Mouse (Mus musculus) intestine, postnatal 0 days (tissue): ENCODE data around the gene Tia1. TPM values are rescaled to one million over a fixed set of nuclear protein-coding genes. Genes with fewer than 3 reads are reported as not detected.

Experiments used
- ATAC-seq: fragments of 200-750 bp; cut with Nextera tagmentation; 2 replicates; pipeline ENCODE4 v1.8.0; 2017; ENCODE audit warnings: mild to moderate bottlenecking, moderate TSS enrichment, moderate library complexity
- H3K27ac ChIP-seq: fragments of 300-500 bp; sonication (generic); 2 replicates; pipeline ENCODE4 v1.5.1; 2014; ENCODE audit warnings: mild to moderate bottlenecking, low read depth, low read length, moderate library complexity
- H3K27me3 ChIP-seq: fragments of 300-500 bp; sonication (generic); replicated peaks from 2 replicates; pipeline ENCODE4 v1.6.1; 2014; ENCODE audit warnings: low read length, mixed read lengths; ENCODE audit not compliant: control insufficient read depth, insufficient read depth
- H3K36me3 ChIP-seq: fragments of 300-500 bp; sonication (generic); 2 replicates; pipeline ENCODE4 v1.6.1; 2014; ENCODE audit warnings: mild to moderate bottlenecking, moderate library complexity; ENCODE audit not compliant: control insufficient read depth, insufficient read depth
- H3K4me1 ChIP-seq: fragments of 300-500 bp; sonication (generic); replicated peaks from 2 replicates; pipeline ENCODE4 v1.6.1; 2014; ENCODE audit warnings: antibody characterized with exemption, low read length, mixed read lengths; ENCODE audit not compliant: control insufficient read depth, insufficient read depth
- H3K4me2 ChIP-seq: fragments of 300-500 bp; sonication (generic); replicated peaks from 2 replicates; pipeline ENCODE4 v1.6.1; 2014; ENCODE audit warnings: low read depth, mild to moderate bottlenecking, moderate library complexity
- H3K4me3 ChIP-seq: fragments of 300-500 bp; sonication (generic); 2 replicates; pipeline ENCODE4 v1.5.1; 2014; ENCODE audit warnings: low read depth, low read length
- H3K9ac ChIP-seq: fragments of 300-500 bp; sonication (generic); 2 replicates; pipeline ENCODE4 v1.6.1; 2014; ENCODE audit warnings: mild to moderate bottlenecking, low read depth, low read length
- H3K9me3 ChIP-seq: fragments of 300-500 bp; sonication (generic); 2 replicates; pipeline ENCODE4 v1.6.1; 2016; ENCODE audit warnings: mixed run types; ENCODE audit not compliant: control insufficient read depth
- CTCF ChIP-seq: sonication (generic); IDR thresholded peaks from 2 replicates; pipeline ENCODE4 v1.5.1; 2016; ENCODE audit warnings: low read depth, mild to moderate bottlenecking, control low read depth, antibody characterized with exemption, moderate library complexity
- WGBS: fragments of 180-500 bp; shearing (Covaris S2); extraction: QIAGEN DNeasy Blood & Tissue Kit; methylation state at CpG from one replicate; pipeline ENCODE4 v1.1.7; 2014; 5-methylcytosine and 5-hydroxymethylcytosine counted together
- polyA plus RNA-seq: library from polyadenylated mRNA; unstranded; fragments of >200 nt; fragmentation: Nextera tagmentation; extraction: Ambion mirVana; gene quantifications from 2 replicates; pipeline ENCODE4 v1.2.1, GENCODE M21; 2015

The Tia1 gene
- polyA plus RNA-seq, 1 experiment from 2014 or later: 33.0 TPM

GRCm38 (mm10) chr6:86397257-86397980, 6.6 kb upstream of the Tia1 start:
- WGBS: 2% methylated on average over 14 of the region's 14 CpGs
- Histone ChIP-seq H3K27me3 (no peaks in the 10 kb centered on the region), H3K4me3 (peak overlapping the region; percentile 98), H3K27ac (peak overlapping the region; percentile 89; the same call in 1 of the 2 replicates), H3K4me2 (peak overlapping the region; percentile 79), H3K9ac (peak overlapping the region; percentile 77), H3K4me1 (0 out of 2 replicates have a peak, but pooled peaks cover 10% of the 10 kb centered on the region), H3K36me3 (peaks cover 4% of the 10 kb centered on the region; the same call in 1 of the 2 replicates), H3K9me3 (no peaks in the 10 kb centered on the region)
- TF ChIP-seq CTCF: no peak
- ATAC-seq: no peak

- TF ChIP-seq CTCF: no peak
- Histone ChIP-seq H3K27ac (no peak overlapping the region), H3K27me3 (no peaks in the 10 kb centered on the region), H3K36me3 (no peaks in the 10 kb centered on the region), H3K4me2 (no peak overlapping the region), H3K9me3 (no peaks in the 10 kb centered on the region), H3K4me1 (0 out of 2 replicates have a peak, but pooled peaks cover 10% of the 10 kb centered on the region), H3K9ac (no peak overlapping the region), H3K4me3 (no peak overlapping the region)
- 89% methylated on average over 2 of the region's 2 CpGs for WGBS
- no peak for ATAC-seq
Observed at GRCm38 (mm10) chr6:86398986-86399385, 5.0 kb upstream of the Tia1 start.

GRCm38 (mm10) chr6:86399995-86400394, 4.0 kb upstream of the Tia1 start:
- Histone ChIP-seq H3K4me1 (0 out of 2 replicates have a peak, but pooled peaks cover 10% of the 10 kb centered on the region), H3K4me3 (no peak overlapping the region), H3K36me3 (no peaks in the 10 kb centered on the region), H3K9ac (no peak overlapping the region), H3K4me2 (no peak overlapping the region), H3K27me3 (no peaks in the 10 kb centered on the region), H3K9me3 (no peaks in the 10 kb centered on the region), H3K27ac (no peak overlapping the region)
- no peak for ATAC-seq
- no peak for TF ChIP-seq CTCF
- 41% methylated on average over 2 of the region's 2 CpGs for WGBS

GRCm38 (mm10) chr6:86400972-86401371, 3.0 kb upstream of the Tia1 start:
- H3K27ac ChIP-seq: no peak overlapping the region
- H3K27me3 ChIP-seq: no peaks in the 10 kb centered on the region
- H3K4me2 ChIP-seq: peak overlapping the region; percentile 55
- peak; percentile 85 for TF ChIP-seq CTCF
- peak; percentile 31; the same call in 1 of the 2 replicates for ATAC-seq
- 5% methylated on average over 9 of the region's 9 CpGs for WGBS
- 0 out of 2 replicates have a peak, but pooled peaks cover 5% of the 10 kb centered on the region for H3K4me1 ChIP-seq
- no peaks in the 10 kb centered on the region for H3K36me3 ChIP-seq
- H3K9me3 ChIP-seq: no peaks in the 10 kb centered on the region
- peak overlapping the region; percentile 22; the same call in 1 of the 2 replicates for H3K4me3 ChIP-seq
- H3K9ac ChIP-seq: no peak overlapping the region

GRCm38 (mm10) chr6:86402681-86403607, 1.1 kb upstream of the Tia1 start:
- no peak overlapping the region for H3K27ac ChIP-seq
- no peak for TF ChIP-seq CTCF
- 39% methylated on average over 12 of the region's 12 CpGs for WGBS

GRCm38 (mm10) chr6:86403728-86404099, 305 bp upstream of the Tia1 start:
- H3K9me3 ChIP-seq: no peaks in the 10 kb centered on the region
- no peaks in the 10 kb centered on the region for H3K36me3 ChIP-seq
- H3K4me2 ChIP-seq: peak overlapping the region; percentile 69
- peak overlapping the region; percentile 95; the same call in 1 of the 2 replicates for H3K9ac ChIP-seq
- H3K27me3 ChIP-seq: no peaks in the 10 kb centered on the region
- H3K4me3 ChIP-seq: peak overlapping the region; percentile 93
- peak overlapping the region; percentile 99 for H3K27ac ChIP-seq
- H3K4me1 ChIP-seq: 0 out of 2 replicates have a peak, but pooled peaks cover 3% of the 10 kb centered on the region
- peak; percentile 1; the same call in 1 of the 2 replicates for TF ChIP-seq CTCF
- ATAC-seq: peak; percentile 64
- WGBS: 1% methylated on average over 15 of the region's 15 CpGs

More at GRCm38 (mm10) chr6:86402681-86403607, 1.1 kb upstream of the Tia1 start:
- Histone ChIP-seq H3K4me2 (peak overlapping the region; percentile 69), H3K27me3 (no peaks in the 10 kb centered on the region), H3K9me3 (no peaks in the 10 kb centered on the region), H3K4me3 (peak overlapping the region; percentile 93), H3K36me3 (no peaks in the 10 kb centered on the region), H3K4me1 (0 out of 2 replicates have a peak, but pooled peaks cover 3% of the 10 kb centered on the region), H3K9ac (no peak overlapping the region)
- ATAC-seq: no peak
